Mouse (Mus musculus) kidney, adult 2 months (tissue): ENCODE measurements at regions not wholly inside any gene's neighbourhood (a gene's known extent, or its start where the extent isn't known, plus 50 kb on each side); places are given as distances from the start of the nearest gene placed in this dataset.

ENCODE experiments used
- DNase-seq: peaks from one replicate; pipeline ENCODE4 v3.0.0; 2021
- H3K27ac ChIP-seq: fragments of 200-500 bp; 2 replicates; pipeline ENCODE4 v1.5.1; 2012; ENCODE audit warnings: low read depth, low read length, control low read depth, inconsistent platforms; ENCODE audit not compliant: insufficient read depth
- H3K27me3 ChIP-seq: fragments of 200-500 bp; replicated peaks from 2 replicates; pipeline ENCODE4 v1.6.1; 2012; ENCODE audit warnings: mild to moderate bottlenecking, moderate library complexity, low read length, inconsistent platforms; ENCODE audit not compliant: control insufficient read depth, insufficient read depth
- H3K36me3 ChIP-seq: fragments of 200-500 bp; 2 replicates; pipeline ENCODE4 v1.6.1; 2012; ENCODE audit warnings: mild to moderate bottlenecking, moderate library complexity, low read length, inconsistent platforms; ENCODE audit not compliant: control insufficient read depth, insufficient read depth
- H3K4me1 ChIP-seq: fragments of 200-500 bp; 2 replicates; pipeline ENCODE4 v1.6.1; 2011; ENCODE audit warnings: low read length; ENCODE audit not compliant: control insufficient read depth, insufficient read depth
- H3K4me3 ChIP-seq: fragments of 200-500 bp; 2 replicates; pipeline ENCODE4 v1.5.1; 2011; ENCODE audit warnings: mild to moderate bottlenecking, low read depth, low read length, control low read depth; ENCODE audit not compliant: insufficient read depth
- CTCF ChIP-seq: fragments of 200-500 bp; conservative IDR thresholded peaks from 2 replicates; pipeline ENCODE4 v1.5.1; 2011; ENCODE audit warnings: low read depth, mild to moderate bottlenecking, control low read depth, low read length, moderate library complexity, mixed read lengths; ENCODE audit not compliant: insufficient read depth, insufficient read length
- POLR2A ChIP-seq: fragments of 200-500 bp; IDR thresholded peaks from one replicate; pipeline ENCODE4 v1.6.1; 2011; ENCODE audit warnings: low read depth, low read length, control low read depth
- WGBS: fragments of 180-500 bp; shearing (Covaris S2); methylation state at CpG from one replicate; pipeline ENCODE4 v1.1.7; 2018; 5-methylcytosine and 5-hydroxymethylcytosine counted together

- Histone ChIP-seq H3K27ac (no peak overlapping the region), H3K36me3 (no peaks in the 10 kb centered on the region), H3K4me3 (no peak overlapping the region), H3K4me1 (no peaks in the 10 kb centered on the region; the same call in 1 of the 2 replicates), H3K27me3 (no peaks in the 10 kb centered on the region)
- TF ChIP-seq CTCF (no peak), POLR2A (no peak)
- DNase-seq, result no peak
- WGBS, result 77% methylated on average over 3 of the region's 4 CpGs
These were observed 80.4 kb upstream of the Max start for GRCm38 (mm10) chr12:77042356-77042755.

DNA sequence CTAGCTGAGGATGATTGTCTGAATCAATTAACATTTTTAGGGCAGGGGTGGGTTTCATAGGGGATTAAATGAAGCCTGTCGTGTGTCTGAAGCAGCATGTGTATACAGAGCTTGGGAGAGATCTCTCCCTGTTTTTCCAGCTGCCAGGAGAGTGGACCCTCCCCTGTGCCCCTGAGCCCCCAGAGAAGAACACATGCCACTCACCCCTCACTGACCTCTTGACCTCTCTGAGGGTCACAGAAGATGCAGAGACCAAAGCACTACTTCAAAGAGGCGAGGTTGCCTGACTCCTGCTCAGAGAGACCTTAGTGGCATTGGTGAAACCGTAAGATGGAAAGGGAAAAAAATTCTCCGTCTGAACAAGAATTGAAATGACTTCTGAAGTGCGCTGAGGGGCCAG is 79.1 kb upstream of the Max start:
- no peak overlapping the region for H3K27ac ChIP-seq
- 73% methylated on average over 5 of the region's 5 CpGs for WGBS
- H3K27me3 ChIP-seq, result no peaks in the 10 kb centered on the region
- H3K4me3 ChIP-seq, result no peak overlapping the region
- H3K36me3 ChIP-seq, result no peaks in the 10 kb centered on the region
- TF ChIP-seq CTCF (no peak), POLR2A (no peak)
- DNase-seq, result no peak
- no peaks in the 10 kb centered on the region; the same call in 1 of the 2 replicates for H3K4me1 ChIP-seq

- Histone ChIP-seq H3K27me3 (no peaks in the 10 kb centered on the region), H3K27ac (no peak overlapping the region), H3K4me1 (no peaks in the 10 kb centered on the region), H3K4me3 (no peak overlapping the region), H3K36me3 (no peaks in the 10 kb centered on the region)
- TF ChIP-seq CTCF (no peak), POLR2A (no peak)
- no peak for DNase-seq
- 78% methylated on average over 4 of the region's 4 CpGs for WGBS
These were observed 77.9 kb upstream of the Max start for GRCm38 (mm10) chr12:77039953-77040305.

DNA sequence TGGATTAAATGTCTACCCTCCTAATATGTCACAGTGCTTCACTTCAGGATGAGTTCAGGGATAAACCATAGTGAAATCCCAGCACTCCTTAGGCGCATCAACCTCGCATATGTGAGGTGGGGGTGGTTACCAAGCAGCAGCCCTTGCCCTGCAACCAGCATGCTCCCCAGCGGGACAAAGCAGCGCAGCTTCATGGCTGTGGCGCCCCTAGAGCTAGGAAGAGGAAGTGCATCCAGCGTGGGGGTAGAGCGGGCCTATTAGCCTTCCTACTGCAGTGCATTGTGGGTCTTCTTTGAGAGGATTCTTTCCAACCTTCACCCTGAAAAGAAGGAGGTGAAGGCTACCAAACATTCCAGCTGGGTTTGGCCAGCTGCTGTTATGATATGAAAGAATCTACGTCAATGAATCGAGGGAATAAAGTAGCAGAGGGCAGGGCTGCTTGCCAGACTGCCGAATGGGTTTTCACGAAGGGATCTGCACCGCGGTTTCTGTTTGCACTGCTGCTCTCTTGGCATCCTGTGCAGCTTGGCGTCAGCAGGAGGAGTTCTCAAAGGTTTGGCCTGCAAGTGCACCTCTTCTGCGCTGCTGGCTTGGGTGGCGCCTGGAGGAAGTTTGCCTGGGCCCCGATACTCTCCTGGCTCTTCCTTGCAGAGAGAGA is 77.4 kb upstream of the Max start:
- Histone ChIP-seq H3K4me3 (no peak overlapping the region), H3K4me1 (no peaks in the 10 kb centered on the region), H3K36me3 (no peaks in the 10 kb centered on the region), H3K27ac (no peak overlapping the region), H3K27me3 (no peaks in the 10 kb centered on the region)
- TF ChIP-seq POLR2A, result no peak
- no peak for TF ChIP-seq CTCF
- peak; percentile 31 for DNase-seq
- WGBS, result 66% methylated on average over 17 of the region's 17 CpGs

GRCm38 (mm10) chr12:77035676-77036075 is 73.7 kb upstream of the Max start:
- Histone ChIP-seq H3K4me1 (no peaks in the 10 kb centered on the region), H3K27me3 (no peaks in the 10 kb centered on the region), H3K4me3 (no peak overlapping the region), H3K27ac (no peak overlapping the region), H3K36me3 (no peaks in the 10 kb centered on the region)
- 63% methylated on average over 2 of the region's 2 CpGs for WGBS
- no peak for TF ChIP-seq POLR2A
- no peak for TF ChIP-seq CTCF
- DNase-seq, result no peak

DNA sequence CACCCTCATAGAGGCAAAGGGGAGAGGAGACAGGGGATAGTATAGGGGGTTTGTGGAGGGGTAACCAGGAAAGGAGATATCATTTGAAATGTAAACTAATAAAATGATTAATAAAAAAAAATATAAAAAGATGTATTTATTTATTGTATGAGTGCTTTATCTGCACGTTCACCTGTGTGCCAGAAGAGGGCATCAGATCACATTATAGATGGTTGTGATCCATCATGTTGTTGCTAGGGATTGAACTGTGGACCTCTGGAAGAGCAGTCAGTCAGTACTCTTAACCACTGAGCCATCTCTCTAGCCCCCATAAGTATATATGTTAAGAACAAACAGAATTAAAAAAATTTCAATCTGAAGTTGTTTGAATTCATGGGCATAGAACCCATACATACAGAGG is 69.4 kb upstream of the Max start:
- no peak overlapping the region for H3K27ac ChIP-seq
- H3K4me1 ChIP-seq, result no peaks in the 10 kb centered on the region
- TF ChIP-seq POLR2A (no peak), CTCF (no peak)
- no peaks in the 10 kb centered on the region for H3K27me3 ChIP-seq
- H3K36me3 ChIP-seq, result no peaks in the 10 kb centered on the region
- no peak for DNase-seq
- 78% methylated on average over 1 of the region's 1 CpGs for WGBS
- H3K4me3 ChIP-seq, result no peak overlapping the region

DNA sequence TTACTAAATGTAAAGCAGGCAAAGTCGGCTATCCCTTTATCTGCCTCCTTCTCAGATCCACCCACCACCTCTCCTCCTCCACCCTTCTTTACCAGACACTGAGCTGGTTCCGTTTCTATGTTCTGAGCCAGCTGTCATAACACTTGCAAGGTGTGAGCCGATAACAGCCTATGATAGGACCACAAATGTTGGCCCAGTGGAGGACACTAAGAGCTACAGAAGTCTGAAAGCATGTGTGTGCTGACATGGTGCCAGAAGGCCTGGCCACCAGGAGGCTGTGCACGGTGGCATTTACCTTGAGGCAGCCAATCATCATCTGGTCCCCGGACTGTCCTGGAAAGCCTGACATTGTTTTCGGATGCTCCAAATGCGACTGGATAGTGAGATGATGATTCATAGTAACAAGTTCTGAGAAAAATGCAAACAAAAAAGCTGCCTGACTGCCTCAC is 63.5 kb upstream of the Max start:
- H3K4me1 ChIP-seq, result no peaks in the 10 kb centered on the region
- TF ChIP-seq CTCF (no peak), POLR2A (no peak)
- 73% methylated on average over 7 of the region's 7 CpGs for WGBS
- no peak overlapping the region for H3K4me3 ChIP-seq
- no peak for DNase-seq
- H3K27ac ChIP-seq, result no peak overlapping the region
- no peaks in the 10 kb centered on the region for H3K27me3 ChIP-seq
- H3K36me3 ChIP-seq, result no peaks in the 10 kb centered on the region
